Comparison of ENCODE assay signal across 24 mouse cellular contexts in the genomic region with DNA sequence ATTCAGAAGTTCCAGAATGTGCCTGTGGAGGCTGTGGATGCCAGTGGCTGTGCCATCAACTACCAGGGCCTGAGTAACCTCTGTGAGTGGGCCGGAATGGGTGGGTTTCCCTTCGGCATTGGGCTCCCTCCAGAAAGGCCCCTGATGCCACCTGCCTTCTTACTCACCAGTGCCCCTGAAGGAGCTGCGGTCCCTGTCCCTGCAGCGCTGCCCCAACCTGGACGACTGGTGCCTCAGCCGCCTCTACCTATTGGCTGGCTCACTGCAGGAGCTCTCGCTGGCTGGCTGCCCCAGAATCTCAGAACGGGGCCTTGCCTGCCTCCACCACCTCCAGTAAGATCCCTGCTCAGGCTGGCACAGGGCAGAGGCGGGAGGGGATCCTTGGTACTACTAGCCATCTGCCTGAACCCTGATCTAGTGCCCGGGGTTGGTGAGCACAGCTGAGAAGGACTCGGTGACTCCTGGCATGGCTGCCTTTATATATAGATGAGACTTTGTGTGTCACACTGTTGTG. TPM values are rescaled to one million over a fixed set of nuclear protein-coding genes. Genes with fewer than 3 reads are reported as not detected.
DNase-seq lines count a peak whose midpoint lies in the region; ATAC-seq and TF ChIP-seq lines count a peak whose summit lies in the region.
"Had no signal": no experiment of that assay in that cellular context is flagged by ENCODE, and none has a peak within 500 bp of the region (broad histone marks: within the 10 kb centered on the region; RNA-seq: fewer than 3 reads in every experiment).

No protein-coding gene starts in this region.

- H3K27me3 ChIP-seq in spleen, adult 2 months (ENCODE audit: control insufficient read depth, insufficient read depth, low read length) = no peaks in the 10 kb centered on the region
- H3K27me3 ChIP-seq: embryonic facial prominence, embryonic 13.5 days; heart, embryonic 12.5 days had no signal

- no peak overlapping the region for H3K4me3 ChIP-seq in spleen, adult 2 months (ENCODE audit: extremely low read depth, insufficient read depth, insufficient read length)
- H3K4me3 ChIP-seq: embryonic facial prominence, embryonic 13.5 days; forebrain, embryonic 12.5 days; heart, adult 2 months; heart, embryonic 12.5 days; hindbrain, embryonic 12.5 days had no signal

- no peak for TF ChIP-seq POLR2A in spleen, adult 2 months (IDR thresholded peaks at IDR 0.05; ENCODE audit: low read depth, low read length)

- ATAC-seq in cerebellum, adult (ENCODE audit: insufficient number of reproducible peaks, low FRiP score, low TSS enrichment) = no peak
- peak; percentile 16 for ATAC-seq in frontal cortex, adult (ENCODE audit: low TSS enrichment)
- ATAC-seq: CD4-positive, CD25-positive, alpha-beta regulatory T cell, adult 4 months; forebrain, embryonic 16.5 days; hindbrain, embryonic 16.5 days; inflammation-experienced regulatory T-cells, adult 6 months had no signal

- H3K4me1 ChIP-seq in spleen, adult 2 months (ENCODE audit: control insufficient read depth, insufficient read depth, insufficient read length) = peaks cover 16% of the 10 kb centered on the region

- peaks cover 29% of the 10 kb centered on the region for H3K36me3 ChIP-seq in spleen, adult 2 months (ENCODE audit: control insufficient read depth, insufficient read depth, low read length)

- WGBS in spleen, adult 2 months = 90% methylated on average over 11 of the region's 11 CpGs

- TF ChIP-seq CTCF in spleen, adult 2 months (IDR thresholded peaks at IDR 0.05; ENCODE audit: extremely low read depth, insufficient read depth, insufficient read length, insufficient replicate concordance) = no peak

- H3K27ac ChIP-seq in spleen, adult 2 months (ENCODE audit: insufficient read depth, low read length) = peak overlapping the region; percentile 31; the same call in 1 of the 2 replicates
- H3K27ac ChIP-seq: embryonic facial prominence, embryonic 13.5 days; forebrain, embryonic 12.5 days; heart, adult 2 months; hindbrain, embryonic 12.5 days had no signal

- DNase-seq in cerebellum, adult 11-12 months = peak; percentile 60
- DNase-seq in frontal cortex, adult 2 months (ENCODE audit: extremely low spot score in 1 of 2, low spot score in 1 of 2) = no peak
- DNase-seq in spleen, adult 2 months (ENCODE audit: low read depth in 1 of 2, low spot score in 2 of 2) = no peak
- no peak for DNase-seq in spleen, postnatal 36 days (ENCODE audit: low spot score in 2 of 2)
- DNase-seq in cerebellum, postnatal 25 days = peak; percentile 77 to 83
- DNase-seq in T-cell, adult 2 months (ENCODE audit: low spot score) = no peak
- DNase-seq: adrenal gland, postnatal 14 days; B cell, adult 2 months; gastrocnemius, postnatal 10 days; heart, adult 2 months; heart, postnatal 36 days; kidney, adult 11 months; kidney, adult 9 months had no signal

RNA-seq across cellular contexts. Expression of a gene that starts 2.5 kb away (rescaled TPM):
- polyA plus RNA-seq in frontal cortex, adult 2 months (2012; rRNA removed) = 0.95 and 1.1 TPM in 2 replicates
- 54.8 and 71.5 TPM in 2 replicates for polyA plus RNA-seq in spleen, adult 2 months (2012; rRNA removed)

RNA-seq across cellular contexts. Expression of a gene that starts 4.7 kb away (rescaled TPM):
- polyA plus RNA-seq in frontal cortex, adult 2 months (2012; rRNA removed) = 78.7 and 82.1 TPM in 2 replicates
- 74.7 and 91.3 TPM in 2 replicates for polyA plus RNA-seq in spleen, adult 2 months (2012; rRNA removed)

RNA-seq across cellular contexts. Expression of a gene that starts 8.2 kb away (rescaled TPM):
- polyA plus RNA-seq in frontal cortex, adult 2 months (2012; rRNA removed) = 0.15 and 0.36 TPM in 2 replicates
- not detected in 2 replicates for polyA plus RNA-seq in spleen, adult 2 months (2012; rRNA removed)
- polyA plus RNA-seq: CD4-positive, CD25-positive, alpha-beta regulatory T cell, adult 4 months; embryonic facial prominence, embryonic 13.5 days; forebrain, embryonic 12.5 days; G1E; heart, adult 2 months; heart, embryonic 12.5 days; hindbrain, embryonic 12.5 days; hindbrain, embryonic 16.5 days; inflammation-experienced regulatory T-cells, adult 6 months had no signal

RNA-seq across cellular contexts. Expression of a gene that starts 34.9 kb away (rescaled TPM):
- 67.9 and 71.9 TPM in 2 replicates for polyA plus RNA-seq in frontal cortex, adult 2 months (2012; rRNA removed)
- 81.4 and 108 TPM in 2 replicates for polyA plus RNA-seq in spleen, adult 2 months (2012; rRNA removed)

RNA-seq across cellular contexts. Expression of a gene that starts 35.0 kb away (rescaled TPM):
- polyA plus RNA-seq in frontal cortex, adult 2 months (2012; rRNA removed) = 33.9 TPM in 2 replicates
- 79.5 and 111 TPM in 2 replicates for polyA plus RNA-seq in spleen, adult 2 months (2012; rRNA removed)

Comparison
In these comparisons a context has a peak if more than half of its experiments do, and no peak if none do; other contexts are left out.
1. DNase-seq: peak in cerebellum, adult 11-12 months (single experiment) and cerebellum, postnatal 25 days (2 of 2); none in frontal cortex, adult 2 months (0 of 2), spleen, adult 2 months (0 of 2), spleen, postnatal 36 days (0 of 2) and T-cell, adult 2 months (single experiment).
2. RNA of a gene that starts 2.5 kb away (polyA plus RNA-seq): 54.8 to 71.5 TPM in spleen, adult 2 months; 0.95 to 1.1 TPM in frontal cortex, adult 2 months; every median in the first group is over 10 times any median in the second.